Mouse (Mus musculus) kidney, embryonic 14.5 days (tissue): ENCODE results near the gene Tmem150c. TPM values are rescaled to one million over a fixed set of nuclear protein-coding genes. Genes with fewer than 3 reads are reported as not detected.
A peak's percentile ranks its signal among the peaks of the same experiment; 100 is the strongest.

Experiments
- ATAC-seq: fragments of 200-750 bp; cut with Nextera tagmentation; 2 replicates; pipeline ENCODE4 v1.8.0; 2017; ENCODE audit warnings: moderate number of reproducible peaks, mild to moderate bottlenecking, moderate TSS enrichment, moderate library complexity; ENCODE audit not compliant: low FRiP score, low TSS enrichment
- H3K27ac ChIP-seq: fragments of 300-500 bp; sonication (generic); 2 replicates; pipeline ENCODE4 v1.5.1; 2014; ENCODE audit warnings: low read depth, mild to moderate bottlenecking, low read length, moderate library complexity, mixed read lengths
- H3K27me3 ChIP-seq: fragments of 300-500 bp; sonication (generic); 2 replicates; pipeline ENCODE4 v1.6.1; 2014; ENCODE audit warnings: mild to moderate bottlenecking, low read length; ENCODE audit not compliant: control insufficient read depth, insufficient read depth
- H3K36me3 ChIP-seq: fragments of 300-500 bp; sonication (generic); 2 replicates; pipeline ENCODE4 v1.6.1; 2014; ENCODE audit warnings: low read length, mixed read lengths; ENCODE audit not compliant: control insufficient read depth, insufficient read depth
- H3K4me1 ChIP-seq: fragments of 300-500 bp; sonication (generic); 2 replicates; pipeline ENCODE4 v1.6.1; 2014; ENCODE audit warnings: low read length, mixed read lengths; ENCODE audit not compliant: control insufficient read depth, insufficient read depth
- H3K4me2 ChIP-seq: fragments of 300-500 bp; sonication (generic); replicated peaks from 2 replicates; pipeline ENCODE4 v1.6.1; 2014; ENCODE audit warnings: low read depth, mild to moderate bottlenecking, low read length
- H3K4me3 ChIP-seq: fragments of 300-500 bp; sonication (generic); 2 replicates; pipeline ENCODE4 v1.5.1; 2014; ENCODE audit warnings: mild to moderate bottlenecking, low read length
- H3K9ac ChIP-seq: fragments of 300-500 bp; sonication (generic); 2 replicates; pipeline ENCODE4 v1.6.1; 2014; ENCODE audit warnings: low read depth, mild to moderate bottlenecking, low read length, moderate library complexity
- H3K9me3 ChIP-seq: fragments of 300-500 bp; sonication (generic); 2 replicates; pipeline ENCODE4 v1.6.1; 2016; ENCODE audit warnings: low read length; ENCODE audit not compliant: control insufficient read depth
- WGBS: fragments of 180-500 bp; shearing (Covaris S2); extraction: QIAGEN DNeasy Blood & Tissue Kit; methylation state at CpG from one replicate; pipeline ENCODE4 v1.1.7; 2014; 5-methylcytosine and 5-hydroxymethylcytosine counted together
- polyA plus RNA-seq: library from polyadenylated mRNA; unstranded; fragments of >200 nt; fragmentation: Nextera tagmentation; extraction: Ambion mirVana; gene quantifications from 2 replicates; pipeline ENCODE4 v1.2.1, GENCODE M21; 2014

Tmem150c gene
- polyA plus RNA-seq, 1 experiment from 2014 or later, result 12.7 TPM

GRCm38 (mm10) chr5:100057461-100058209 lies 102.0 kb downstream of the Tmem150c start:
- H3K4me3 ChIP-seq, result no peak overlapping the region
- 85% methylated on average over 14 of the region's 15 CpGs for WGBS
- H3K9ac ChIP-seq, result no peak overlapping the region
- no peaks in the 10 kb centered on the region for H3K4me1 ChIP-seq
- ATAC-seq, result no peak
- no peak overlapping the region for H3K27ac ChIP-seq
- H3K9me3 ChIP-seq, result no peaks in the 10 kb centered on the region
- peaks cover 27% of the 10 kb centered on the region for H3K36me3 ChIP-seq
- no peaks in the 10 kb centered on the region for H3K27me3 ChIP-seq
- no peak overlapping the region for H3K4me2 ChIP-seq

- no peaks in the 10 kb centered on the region for H3K27me3 ChIP-seq
- no peak overlapping the region for H3K4me2 ChIP-seq
- no peaks in the 10 kb centered on the region for H3K4me1 ChIP-seq
- 64% methylated on average over 5 of the region's 5 CpGs for WGBS
- H3K36me3 ChIP-seq, result peaks cover 10% of the 10 kb centered on the region
- ATAC-seq, result no peak
- no peak overlapping the region for H3K27ac ChIP-seq
- no peak overlapping the region for H3K4me3 ChIP-seq
- H3K9me3 ChIP-seq, result no peaks in the 10 kb centered on the region
- no peak overlapping the region for H3K9ac ChIP-seq
These were observed 103.7 kb downstream of the Tmem150c start for GRCm38 (mm10) chr5:100055866-100056369.

GRCm38 (mm10) chr5:100054807-100055547 lies 104.6 kb downstream of the Tmem150c start:
- Histone ChIP-seq H3K4me2 (no peak overlapping the region), H3K36me3 (peaks cover 5% of the 10 kb centered on the region), H3K4me1 (no peaks in the 10 kb centered on the region), H3K27me3 (no peaks in the 10 kb centered on the region), H3K27ac (no peak overlapping the region), H3K4me3 (no peak overlapping the region), H3K9ac (no peak overlapping the region), H3K9me3 (no peaks in the 10 kb centered on the region)
- WGBS, result 78% methylated on average over 11 of the region's 11 CpGs
- ATAC-seq, result no peak

- Histone ChIP-seq H3K4me1 (peaks cover 3% of the 10 kb centered on the region; the same call in 1 of the 2 replicates), H3K9me3 (no peaks in the 10 kb centered on the region), H3K4me3 (no peak overlapping the region), H3K4me2 (no peak overlapping the region), H3K9ac (no peak overlapping the region), H3K27me3 (no peaks in the 10 kb centered on the region), H3K27ac (no peak overlapping the region), H3K36me3 (no peaks in the 10 kb centered on the region; the same call in 1 of the 2 replicates)
- no peak for ATAC-seq
- 89% methylated on average over 7 of the region's 7 CpGs for WGBS
These were observed 106.9 kb downstream of the Tmem150c start for GRCm38 (mm10) chr5:100052728-100053127.

GRCm38 (mm10) chr5:100049904-100050303 lies 109.7 kb downstream of the Tmem150c start:
- Histone ChIP-seq H3K36me3 (no peaks in the 10 kb centered on the region; the same call in 1 of the 2 replicates), H3K4me1 (peaks cover 13% of the 10 kb centered on the region; the same call in 1 of the 2 replicates), H3K4me3 (no peak overlapping the region), H3K27me3 (no peaks in the 10 kb centered on the region), H3K4me2 (no peak overlapping the region), H3K9me3 (no peaks in the 10 kb centered on the region), H3K27ac (no peak overlapping the region), H3K9ac (no peak overlapping the region)
- 87% methylated on average over 3 of the region's 3 CpGs for WGBS
- no peak for ATAC-seq

GRCm38 (mm10) chr5:100047871-100048270 lies 111.7 kb downstream of the Tmem150c start:
- Histone ChIP-seq H3K9me3 (no peaks in the 10 kb centered on the region), H3K4me2 (no peak overlapping the region), H3K9ac (no peak overlapping the region), H3K4me3 (no peak overlapping the region), H3K27ac (no peak overlapping the region), H3K27me3 (no peaks in the 10 kb centered on the region), H3K36me3 (no peaks in the 10 kb centered on the region; the same call in 1 of the 2 replicates), H3K4me1 (peaks cover 13% of the 10 kb centered on the region; the same call in 1 of the 2 replicates)
- no peak; the same call in 1 of the 2 replicates for ATAC-seq
- 48% methylated on average over 7 of the region's 7 CpGs for WGBS

- H3K9ac ChIP-seq, result no peak overlapping the region
- no peaks in the 10 kb centered on the region for H3K9me3 ChIP-seq
- no peak overlapping the region for H3K4me3 ChIP-seq
- H3K27me3 ChIP-seq, result no peaks in the 10 kb centered on the region
- no peaks in the 10 kb centered on the region; the same call in 1 of the 2 replicates for H3K36me3 ChIP-seq
- H3K27ac ChIP-seq, result no peak overlapping the region
- no peak overlapping the region for H3K4me2 ChIP-seq
- ATAC-seq, result peak; percentile 40; the same call in 1 of the 2 replicates
- peaks cover 13% of the 10 kb centered on the region; the same call in 1 of the 2 replicates for H3K4me1 ChIP-seq
- WGBS, result 42% methylated on average over 8 of the region's 8 CpGs
These were observed 112.4 kb downstream of the Tmem150c start for GRCm38 (mm10) chr5:100047143-100047640.

- no peak for ATAC-seq
- 77% methylated on average over 3 of the region's 3 CpGs for WGBS
- Histone ChIP-seq H3K36me3 (no peaks in the 10 kb centered on the region; the same call in 1 of the 2 replicates), H3K9me3 (no peaks in the 10 kb centered on the region), H3K9ac (no peak overlapping the region), H3K4me2 (no peak overlapping the region), H3K27ac (no peak overlapping the region), H3K27me3 (no peaks in the 10 kb centered on the region), H3K4me3 (no peak overlapping the region), H3K4me1 (peaks cover 15% of the 10 kb centered on the region; the same call in 1 of the 2 replicates)
These were observed 113.5 kb downstream of the Tmem150c start for GRCm38 (mm10) chr5:100046096-100046495.
